Mouse (Mus musculus): ENCODE measurements around the gene Olfr1418.

The Olfr1418 gene

GRCm38 (mm10) chr19:11810003-11810758 is 50.7 kb downstream of the Olfr1418 start:
- no peak for DNase-seq

- DNase-seq = no peak
Measured at GRCm38 (mm10) chr19:11808452-11808851, 52.4 kb downstream of the Olfr1418 start.

- DNase-seq = no peak
Measured at GRCm38 (mm10) chr19:11807822-11808221, 53.0 kb downstream of the Olfr1418 start.

- DNase-seq = no peak
Measured at GRCm38 (mm10) chr19:11807251-11807650, 53.6 kb downstream of the Olfr1418 start.

- peak; percentile 31 to 51 for DNase-seq
Measured at GRCm38 (mm10) chr19:11804423-11804822, 56.4 kb downstream of the Olfr1418 start.

All from lung, postnatal 4 days (tissue).